ENCODE assay signal across 8 mouse cellular contexts in the genomic region with DNA sequence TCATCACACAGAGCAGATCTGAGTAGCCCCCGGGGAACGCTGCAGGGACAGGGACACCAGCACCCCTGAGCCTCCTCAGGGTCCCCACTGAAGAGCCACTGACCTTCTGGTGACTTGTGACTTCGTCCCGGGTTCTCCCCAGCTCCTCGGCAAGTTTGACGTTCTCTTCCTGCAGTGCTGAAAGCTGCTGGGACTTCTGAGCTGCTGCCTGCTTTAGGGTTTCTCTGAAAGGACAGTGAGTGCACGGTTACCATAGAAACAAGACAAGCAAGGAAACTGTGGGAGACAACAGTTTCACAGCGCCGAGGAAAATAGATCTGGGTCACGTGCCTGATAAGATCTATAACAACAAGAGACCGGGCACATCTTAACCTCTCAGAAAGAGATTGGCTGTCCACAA. TPM values are rescaled to one million over a fixed set of nuclear protein-coding genes. Genes with fewer than 3 reads are reported as not detected.
DNase-seq lines count a peak whose midpoint lies in the region; ATAC-seq and TF ChIP-seq lines count a peak whose summit lies in the region.

No protein-coding gene starts in this region.

- no peaks in the 10 kb centered on the region for H3K4me1 ChIP-seq in lung, postnatal 0 days (ENCODE audit: insufficient read depth, low read depth, low read length)
- peaks cover 4% of the 10 kb centered on the region for H3K4me1 ChIP-seq in heart, postnatal 0 days (ENCODE audit: control insufficient read depth, insufficient read depth)
- peaks cover 6% of the 10 kb centered on the region; the same call in 1 of the 2 replicates for H3K4me1 ChIP-seq in midbrain, embryonic 13.5 days (replicated peaks)

- ATAC-seq in lung, postnatal 0 days, result peak; percentile 22
- no peak for ATAC-seq in heart, postnatal 0 days (ENCODE audit: insufficient read depth, low read depth)
- peak; percentile 24; the same call in 1 of the 2 replicates for ATAC-seq in midbrain, embryonic 13.5 days
- ATAC-seq in monocyte, adult 5-6 weeks (replicated peaks; ENCODE audit: insufficient number of reproducible peaks, low FRiP score, low TSS enrichment, poor library complexity, severe bottlenecking), result no peak

- TF ChIP-seq CTCF in lung, postnatal 0 days (IDR thresholded peaks at IDR 0.05), result no peak
- TF ChIP-seq CTCF in heart, postnatal 0 days (IDR thresholded peaks at IDR 0.05; ENCODE audit: low read depth), result no peak

- peak; percentile 53 for DNase-seq in adrenal gland, adult 2 months
- no peak for DNase-seq in adrenal gland, postnatal 4 days (ENCODE audit: low spot score in 2 of 2)
- DNase-seq in lung, postnatal 0 days (ENCODE audit: low spot score), result no peak
- DNase-seq in lung, postnatal 14 days, result no peak
- DNase-seq in heart, postnatal 0 days (ENCODE audit: low spot score), result peak; percentile 60
- no peak for DNase-seq in liver

- H3K4me3 ChIP-seq in lung, postnatal 0 days (ENCODE audit: low read depth, low read length), result no peak overlapping the region
- H3K4me3 ChIP-seq in heart, postnatal 0 days (ENCODE audit: low read depth, low read length), result no peak overlapping the region
- no peak overlapping the region for H3K4me3 ChIP-seq in midbrain, embryonic 13.5 days (replicated peaks)

- no peak for TF ChIP-seq EP300 in lung, postnatal 0 days (IDR thresholded peaks at IDR 0.05)
- TF ChIP-seq EP300 in heart, postnatal 0 days (IDR thresholded peaks at IDR 0.05; ENCODE audit: low read depth), result no peak

- H3K27me3 ChIP-seq in lung, postnatal 0 days (replicated peaks; ENCODE audit: insufficient read depth, low read length), result no peaks in the 10 kb centered on the region
- H3K27me3 ChIP-seq in heart, postnatal 0 days (ENCODE audit: control insufficient read depth, insufficient read depth, low read length), result no peaks in the 10 kb centered on the region
- no peaks in the 10 kb centered on the region for H3K27me3 ChIP-seq in midbrain, embryonic 13.5 days

- no peaks in the 10 kb centered on the region for H3K9me3 ChIP-seq in lung, postnatal 0 days (ENCODE audit: low read length)
- H3K9me3 ChIP-seq in heart, postnatal 0 days (replicated peaks; ENCODE audit: control insufficient read depth, low read length), result no peaks in the 10 kb centered on the region
- no peaks in the 10 kb centered on the region for H3K9me3 ChIP-seq in midbrain, embryonic 13.5 days

- peaks cover 18% of the 10 kb centered on the region; the same call in 1 of the 2 replicates for H3K36me3 ChIP-seq in lung, postnatal 0 days (ENCODE audit: insufficient read depth, low read length)
- H3K36me3 ChIP-seq in heart, postnatal 0 days (replicated peaks; ENCODE audit: control insufficient read depth, insufficient read depth, low read length), result peaks cover 88% of the 10 kb centered on the region
- H3K36me3 ChIP-seq in midbrain, embryonic 13.5 days, result peaks cover 81% of the 10 kb centered on the region

- H3K27ac ChIP-seq in lung, postnatal 0 days (ENCODE audit: low read length), result no peak overlapping the region
- 0 out of 2 replicates have a peak overlapping the region, but pooled peaks have one; percentile 8 for H3K27ac ChIP-seq in heart, postnatal 0 days (ENCODE audit: low read depth)
- no peak overlapping the region; the same call in 1 of the 2 replicates for H3K27ac ChIP-seq in midbrain, embryonic 13.5 days

- no peak overlapping the region for H3K4me2 ChIP-seq in lung, postnatal 0 days (replicated peaks; ENCODE audit: low read depth, low read length)
- no peak overlapping the region for H3K4me2 ChIP-seq in heart, postnatal 0 days (ENCODE audit: low read depth, low read length)
- no peak overlapping the region for H3K4me2 ChIP-seq in midbrain, embryonic 13.5 days (replicated peaks)

- 48% methylated on average over 11 of the region's 11 CpGs for WGBS in lung, postnatal 0 days
- 21% methylated on average over 11 of the region's 11 CpGs for WGBS in heart, postnatal 0 days
- WGBS in midbrain, embryonic 13.5 days, result 42% methylated on average over 11 of the region's 11 CpGs

- H3K9ac ChIP-seq in lung, postnatal 0 days (replicated peaks; ENCODE audit: low read depth), result no peak overlapping the region
- no peak overlapping the region for H3K9ac ChIP-seq in heart, postnatal 0 days (replicated peaks; ENCODE audit: low read depth, low read length)
- H3K9ac ChIP-seq in midbrain, embryonic 13.5 days (replicated peaks), result no peak overlapping the region

RNA-seq across cellular contexts. Expression of gene Vps33a, which starts 30.7 kb away (rescaled TPM):
- total RNA-seq in adrenal gland, adult 2 months (2021), result 10 to 100 TPM; 37.9 to 50.1 TPM
- polyA plus RNA-seq in adrenal gland, adult 2 months (2012; rRNA removed), result 10.7 and 12.5 TPM in 2 replicates
- 10 to 100 TPM; 53.5 to 55.4 TPM for total RNA-seq in adrenal gland, postnatal 4 days (2021)
- polyA plus RNA-seq in lung, postnatal 0 days (2015; fragmentation: Nextera tagmentation; extraction: Ambion mirVana), result 18.9 and 19.4 TPM in 2 replicates
- 15.9 and 42.7 TPM in 2 replicates for total RNA-seq in heart, postnatal 0 days (2014; rRNA removed; ENCODE audit: low replicate concordance)
- polyA plus RNA-seq in heart, postnatal 0 days (2015; fragmentation: Nextera tagmentation; extraction: Ambion mirVana), result 16.7 and 17.5 TPM in 2 replicates
- polyA plus RNA-seq in midbrain, embryonic 13.5 days (2015; fragmentation: Nextera tagmentation; extraction: Ambion mirVana), result 37.9 and 40.6 TPM in 2 replicates
- 21.2 to 31.5 TPM (median 21.2 TPM) in 3 replicates for total RNA-seq in monocyte, adult 5-6 weeks (2017)

Comparison
In these comparisons a context has a peak if more than half of its experiments do, and no peak if none do; other contexts are left out.
1. DNase-seq: peak in adrenal gland, adult 2 months (single experiment) and heart, postnatal 0 days (single experiment); none in adrenal gland, postnatal 4 days (0 of 2), lung, postnatal 0 days (single experiment), lung, postnatal 14 days (single experiment) and liver (single experiment).
2. ATAC-seq: peak in lung, postnatal 0 days (single experiment) and midbrain, embryonic 13.5 days (single experiment); none in heart, postnatal 0 days (single experiment) and monocyte, adult 5-6 weeks (single experiment).